Mouse (Mus musculus): ENCODE measurements at regions not wholly inside any gene's neighbourhood (a gene's known extent, or its start where the extent isn't known, plus 50 kb on each side); places are given as distances from the start of the nearest gene placed in this dataset.

DNA sequence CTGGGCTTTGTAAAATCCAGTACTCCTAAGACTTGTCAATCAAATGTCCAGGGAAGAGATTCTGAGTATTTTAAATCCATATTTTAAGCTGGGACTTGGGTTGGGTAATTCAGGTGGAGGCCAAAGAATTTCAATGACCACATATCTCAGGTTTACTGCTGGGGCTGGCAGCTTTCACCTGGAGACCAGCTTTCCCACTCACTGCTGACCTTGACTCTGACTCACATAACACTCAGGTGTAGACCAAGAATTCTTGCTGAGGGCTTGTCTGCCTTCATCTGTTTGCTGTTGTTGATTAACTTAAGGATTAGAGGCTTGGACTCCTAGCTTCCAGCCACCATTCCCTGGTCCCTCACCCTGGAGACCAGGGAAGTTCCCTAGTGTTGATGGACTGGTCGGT lies 209.5 kb downstream of the Pmp22 start:
- TF ChIP-seq CTCF (IDR thresholded peaks at IDR 0.05; ENCODE audit: borderline replicate concordance, extremely low read depth, insufficient read depth, insufficient read length) = no peak
- TF ChIP-seq POLR2A (IDR thresholded peaks at IDR 0.05; ENCODE audit: borderline replicate concordance, extremely low read depth, insufficient read depth, insufficient read length, poor library complexity, severe bottlenecking) = no peak

Measured in brain, embryonic 14.5 days (tissue).